Mouse (Mus musculus) liver, postnatal 0 days (tissue): ENCODE measurements at regions not wholly inside any gene's neighbourhood (a gene's known extent, or its start where the extent isn't known, plus 50 kb on each side); places are given as distances from the start of the nearest gene placed in this dataset.
A peak's percentile ranks its signal among the peaks of the same experiment; 100 is the strongest.

Experiments
- ATAC-seq: fragments of 200-750 bp; cut with Nextera tagmentation; 2 replicates; pipeline ENCODE4 v1.8.0; 2017; ENCODE audit warnings: mild to moderate bottlenecking, moderate library complexity
- DNase-seq: peaks from one replicate; pipeline ENCODE4 v3.0.0-alpha.2; 2016
- H3K27ac ChIP-seq: fragments of 300-500 bp; sonication (generic); 2 replicates; pipeline ENCODE4 v1.5.1; 2014; ENCODE audit warnings: antibody characterized with exemption, moderate library complexity, mild to moderate bottlenecking, low read depth
- H3K27me3 ChIP-seq: fragments of 300-500 bp; sonication (generic); 2 replicates; pipeline ENCODE4 v1.6.1; 2014; ENCODE audit warnings: low read length, control low read depth, mixed read lengths; ENCODE audit not compliant: insufficient read depth
- H3K36me3 ChIP-seq: fragments of 300-500 bp; sonication (generic); replicated peaks from 2 replicates; pipeline ENCODE4 v1.6.1; 2014; ENCODE audit warnings: mild to moderate bottlenecking, control low read depth, low read length, moderate library complexity, mixed read lengths; ENCODE audit not compliant: insufficient read depth
- H3K4me1 ChIP-seq: fragments of 300-500 bp; sonication (generic); 2 replicates; pipeline ENCODE4 v1.6.1; 2014; ENCODE audit warnings: antibody characterized with exemption, mild to moderate bottlenecking, control low read depth; ENCODE audit not compliant: insufficient read depth
- H3K4me2 ChIP-seq: fragments of 300-500 bp; sonication (generic); 2 replicates; pipeline ENCODE4 v1.6.1; 2014; ENCODE audit warnings: low read depth, mild to moderate bottlenecking, low read length, moderate library complexity, mixed read lengths
- H3K4me3 ChIP-seq: fragments of 300-500 bp; sonication (generic); 2 replicates; pipeline ENCODE4 v1.5.1; 2014; ENCODE audit warnings: low read depth, low read length
- H3K9ac ChIP-seq: fragments of 300-500 bp; sonication (generic); replicated peaks from 2 replicates; pipeline ENCODE4 v1.6.1; 2014; ENCODE audit warnings: mild to moderate bottlenecking, moderate library complexity
- H3K9me3 ChIP-seq: fragments of 300-500 bp; sonication (generic); 2 replicates; pipeline ENCODE4 v1.6.1; 2016; ENCODE audit warnings: mild to moderate bottlenecking, control low read depth, low read length, mixed read lengths
- CTCF ChIP-seq: sonication (generic); IDR thresholded peaks from 2 replicates; pipeline ENCODE4 v1.5.1; 2016; ENCODE audit warnings: antibody characterized with exemption, low read depth
- EP300 ChIP-seq: IDR thresholded peaks from 2 replicates; pipeline ENCODE4 v1.6.1; 2016; ENCODE audit warnings: antibody characterized with exemption, low read depth, mild to moderate bottlenecking
- WGBS: fragments of 180-500 bp; shearing (Covaris S2); extraction: QIAGEN DNeasy Blood & Tissue Kit; methylation state at CpG from one replicate; pipeline ENCODE4 v1.1.7; 2014; ENCODE audit not compliant: insufficient replicate concordance; 5-methylcytosine and 5-hydroxymethylcytosine counted together

GRCm38 (mm10) chr16:24229002-24229607, 164.2 kb upstream of the Lpp start:
- Histone ChIP-seq H3K27ac (peak overlapping the region; percentile 85), H3K27me3 (no peaks in the 10 kb centered on the region), H3K4me2 (no peak overlapping the region), H3K9ac (no peak overlapping the region), H3K36me3 (no peaks in the 10 kb centered on the region), H3K9me3 (no peaks in the 10 kb centered on the region), H3K4me1 (peaks cover 18% of the 10 kb centered on the region), H3K4me3 (no peak overlapping the region)
- TF ChIP-seq EP300, result no peak
- no peak for TF ChIP-seq CTCF
- WGBS, result 54% methylated on average over 7 of the region's 7 CpGs
- ATAC-seq (peak; percentile 91), DNase-seq (no peak)

GRCm38 (mm10) chr16:24225897-24226296, 167.4 kb upstream of the Lpp start:
- WGBS, result 75% methylated on average over 4 of the region's 4 CpGs

GRCm38 (mm10) chr16:24225090-24225489, 168.2 kb upstream of the Lpp start:
- WGBS, result 60% methylated on average over 1 of the region's 1 CpGs
- TF ChIP-seq CTCF (no peak), EP300 (no peak)
- H3K9me3 ChIP-seq, result no peaks in the 10 kb centered on the region
- peaks cover 20% of the 10 kb centered on the region for H3K4me1 ChIP-seq
- ATAC-seq (no peak), DNase-seq (no peak)
- H3K27me3 ChIP-seq, result no peaks in the 10 kb centered on the region
- peak overlapping the region; percentile 71 for H3K27ac ChIP-seq
- H3K4me3 ChIP-seq, result no peak overlapping the region
- H3K4me2 ChIP-seq, result no peak overlapping the region
- H3K9ac ChIP-seq, result no peak overlapping the region
- H3K36me3 ChIP-seq, result no peaks in the 10 kb centered on the region

More at GRCm38 (mm10) chr16:24225897-24226296, 167.4 kb upstream of the Lpp start:
- TF ChIP-seq CTCF, result no peak
- no peak for TF ChIP-seq EP300
- Histone ChIP-seq H3K9ac (no peak overlapping the region), H3K4me2 (no peak overlapping the region), H3K36me3 (no peaks in the 10 kb centered on the region), H3K27ac (peak overlapping the region; percentile 71; the same call in 1 of the 2 replicates), H3K4me3 (no peak overlapping the region), H3K4me1 (peaks cover 20% of the 10 kb centered on the region), H3K9me3 (no peaks in the 10 kb centered on the region), H3K27me3 (no peaks in the 10 kb centered on the region)
- no peak for DNase-seq
- ATAC-seq, result no peak

- peak overlapping the region; percentile 49 for H3K27ac ChIP-seq
- no peak overlapping the region for H3K4me3 ChIP-seq
- H3K9me3 ChIP-seq, result no peaks in the 10 kb centered on the region
- H3K9ac ChIP-seq, result no peak overlapping the region
- no peak overlapping the region for H3K4me2 ChIP-seq
- ATAC-seq, result no peak
- H3K4me1 ChIP-seq, result peaks cover 20% of the 10 kb centered on the region
- H3K36me3 ChIP-seq, result no peaks in the 10 kb centered on the region
- no peaks in the 10 kb centered on the region for H3K27me3 ChIP-seq
- DNase-seq, result no peak
- TF ChIP-seq CTCF (no peak), EP300 (no peak)
These were observed 169.4 kb upstream of the Lpp start for GRCm38 (mm10) chr16:24223901-24224300.

- Histone ChIP-seq H3K36me3 (no peaks in the 10 kb centered on the region), H3K27ac (peak overlapping the region; percentile 71), H3K4me1 (peaks cover 17% of the 10 kb centered on the region), H3K9me3 (no peaks in the 10 kb centered on the region), H3K4me2 (no peak overlapping the region), H3K9ac (no peak overlapping the region), H3K27me3 (no peaks in the 10 kb centered on the region), H3K4me3 (no peak overlapping the region)
- DNase-seq, result no peak
- 44% methylated on average over 2 of the region's 2 CpGs for WGBS
- TF ChIP-seq CTCF (no peak), EP300 (no peak)
- ATAC-seq, result no peak
These were observed 169.8 kb upstream of the Lpp start for GRCm38 (mm10) chr16:24223527-24223880.

GRCm38 (mm10) chr16:24222759-24223526, 170.4 kb upstream of the Lpp start:
- Histone ChIP-seq H3K4me1 (peaks cover 12% of the 10 kb centered on the region), H3K9me3 (no peaks in the 10 kb centered on the region), H3K4me3 (no peak overlapping the region), H3K36me3 (no peaks in the 10 kb centered on the region), H3K27ac (peak overlapping the region; percentile 71), H3K27me3 (no peaks in the 10 kb centered on the region), H3K4me2 (no peak overlapping the region), H3K9ac (no peak overlapping the region)
- no peak for DNase-seq
- no peak for ATAC-seq
- WGBS, result 25% methylated on average over 5 of the region's 5 CpGs
- TF ChIP-seq EP300 (no peak), CTCF (no peak)
